Mouse (Mus musculus): ENCODE data around the gene Suds3. TPM values are rescaled to one million over a fixed set of nuclear protein-coding genes. Genes with fewer than 3 reads are reported as not detected.

Gene Suds3
- polyA plus RNA-seq, 1 experiment from 2014 or later: 46.3 TPM

DNA sequence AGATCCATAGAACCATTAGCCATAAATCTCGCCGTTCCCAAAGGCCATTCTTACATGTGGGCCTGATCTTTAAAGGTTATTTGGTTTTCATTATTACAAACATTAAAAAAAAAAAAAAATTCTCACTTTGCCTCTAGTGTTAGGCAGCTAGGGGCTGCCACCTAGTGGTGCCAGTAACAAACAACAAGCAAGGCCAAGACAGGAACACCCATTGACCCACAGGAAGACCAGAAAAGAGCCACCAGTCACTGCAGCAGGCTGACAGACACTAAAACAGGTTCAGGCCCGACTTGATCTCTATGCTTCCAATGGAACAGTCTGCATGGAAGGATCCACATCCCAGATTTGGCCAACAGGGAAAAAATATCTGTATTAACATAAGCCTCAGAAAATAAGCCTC lies 19.2 kb downstream of the Suds3 start:
- H3K27ac ChIP-seq (ENCODE audit: low read depth, low read length): no peak overlapping the region
- DNase-seq (ENCODE audit: low spot score) (peak; percentile 53), ATAC-seq (ENCODE audit: insufficient read depth, low FRiP score, low TSS enrichment) (no peak)
- no peaks in the 10 kb centered on the region for H3K27me3 ChIP-seq (ENCODE audit: control insufficient read depth, insufficient read depth, low read length)
- no peak overlapping the region for H3K9ac ChIP-seq (ENCODE audit: low read length)
- WGBS: 57% methylated on average over 3 of the region's 3 CpGs
- peaks cover 5% of the 10 kb centered on the region for H3K36me3 ChIP-seq (ENCODE audit: control insufficient read depth, insufficient read depth, low read length)
- H3K9me3 ChIP-seq (ENCODE audit: control insufficient read depth, low read length): no peaks in the 10 kb centered on the region
- no peaks in the 10 kb centered on the region for H3K4me1 ChIP-seq (ENCODE audit: control insufficient read depth, insufficient read depth, low read length)
- H3K4me2 ChIP-seq (ENCODE audit: low read depth): no peak overlapping the region
- H3K4me3 ChIP-seq (ENCODE audit: low read depth, low read length): no peak overlapping the region

DNA sequence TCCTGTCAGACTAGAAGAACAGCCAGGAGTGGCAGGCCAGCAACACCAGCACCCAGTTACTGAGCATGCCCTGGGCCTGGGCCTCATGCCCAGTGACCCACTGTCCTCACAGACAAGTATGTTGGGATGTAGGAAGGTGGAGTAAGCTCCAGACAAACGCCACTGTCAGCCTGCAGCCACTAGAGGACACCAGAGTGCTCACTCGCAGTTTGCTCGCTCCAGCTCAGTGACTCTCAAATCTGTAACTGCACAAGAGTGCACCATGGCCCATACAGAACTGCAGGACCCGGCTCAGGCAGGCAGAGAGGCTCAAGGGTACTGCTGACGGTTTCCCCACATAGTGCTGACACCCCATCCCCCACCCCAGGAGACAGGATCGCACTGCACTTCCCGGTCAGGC lies 21.5 kb downstream of the Suds3 start:
- no peak overlapping the region for H3K4me3 ChIP-seq (ENCODE audit: low read depth, low read length)
- no peaks in the 10 kb centered on the region for H3K27me3 ChIP-seq (ENCODE audit: control insufficient read depth, insufficient read depth, low read length)
- ATAC-seq (ENCODE audit: insufficient read depth, low FRiP score, low TSS enrichment) (no peak), DNase-seq (ENCODE audit: low spot score) (peak; percentile 51)
- H3K4me2 ChIP-seq (ENCODE audit: low read depth): no peak overlapping the region
- H3K27ac ChIP-seq (ENCODE audit: low read depth, low read length): no peak overlapping the region
- peaks cover 5% of the 10 kb centered on the region; the same call in 1 of the 2 replicates for H3K36me3 ChIP-seq (ENCODE audit: control insufficient read depth, insufficient read depth, low read length)
- no peaks in the 10 kb centered on the region for H3K9me3 ChIP-seq (ENCODE audit: control insufficient read depth, low read length)
- WGBS: 49% methylated on average over 7 of the region's 7 CpGs
- H3K9ac ChIP-seq (ENCODE audit: low read length): no peak overlapping the region
- no peaks in the 10 kb centered on the region for H3K4me1 ChIP-seq (ENCODE audit: control insufficient read depth, insufficient read depth, low read length)

DNA sequence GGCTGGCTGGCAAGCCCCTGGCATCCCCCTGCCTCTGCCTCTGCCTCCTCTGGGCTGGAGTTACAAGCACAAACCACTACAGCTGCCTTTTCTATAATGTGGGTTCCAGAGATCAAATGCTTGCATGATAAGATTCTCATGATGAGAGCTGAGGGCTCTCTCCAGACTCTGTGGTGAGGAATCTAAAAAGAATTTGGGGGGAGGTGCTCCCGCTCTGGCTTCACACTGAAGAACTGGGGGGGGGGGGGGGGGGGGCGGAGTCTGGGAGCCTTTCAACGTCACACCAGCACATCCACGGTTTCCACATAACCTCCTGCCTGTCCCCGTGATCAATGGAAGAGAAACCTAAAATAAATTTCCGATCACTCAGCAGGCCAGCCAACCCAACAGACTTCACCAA lies 26.1 kb downstream of the Suds3 start:
- Histone ChIP-seq H3K36me3 (ENCODE audit: control insufficient read depth, insufficient read depth, low read length) (peaks cover 5% of the 10 kb centered on the region; the same call in 1 of the 2 replicates), H3K27ac (ENCODE audit: low read depth, low read length) (no peak overlapping the region), H3K4me1 (ENCODE audit: control insufficient read depth, insufficient read depth, low read length) (no peaks in the 10 kb centered on the region), H3K4me2 (ENCODE audit: low read depth) (no peak overlapping the region), H3K4me3 (ENCODE audit: low read depth, low read length) (no peak overlapping the region), H3K27me3 (ENCODE audit: control insufficient read depth, insufficient read depth, low read length) (no peaks in the 10 kb centered on the region), H3K9ac (ENCODE audit: low read length) (no peak overlapping the region), H3K9me3 (ENCODE audit: control insufficient read depth, low read length) (no peaks in the 10 kb centered on the region)
- WGBS: 28% methylated on average over 5 of the region's 6 CpGs
- DNase-seq (ENCODE audit: low spot score): no peak
- ATAC-seq (ENCODE audit: insufficient read depth, low FRiP score, low TSS enrichment): no peak

DNA sequence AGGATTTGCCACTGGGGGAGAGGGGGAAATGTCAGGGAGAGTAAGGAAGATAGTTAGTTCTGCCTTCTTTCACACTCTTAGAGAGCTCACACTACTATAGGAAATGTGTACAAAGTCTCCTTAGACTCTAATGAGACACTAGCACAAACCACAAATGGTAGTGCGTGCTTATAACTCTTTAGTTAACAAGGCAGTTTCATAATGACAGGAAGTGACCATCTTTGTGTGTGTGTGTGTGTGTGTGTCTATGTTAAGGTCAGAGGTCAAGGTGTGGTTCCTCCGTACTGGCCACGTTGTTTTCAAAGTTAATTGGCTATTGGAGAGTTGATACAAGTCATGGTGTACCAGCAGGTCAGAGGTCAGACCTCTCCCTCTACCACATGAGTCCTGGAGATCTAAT lies 26.8 kb downstream of the Suds3 start:
- Histone ChIP-seq H3K27me3 (ENCODE audit: control insufficient read depth, insufficient read depth, low read length) (no peaks in the 10 kb centered on the region), H3K36me3 (ENCODE audit: control insufficient read depth, insufficient read depth, low read length) (peaks cover 5% of the 10 kb centered on the region; the same call in 1 of the 2 replicates), H3K4me2 (ENCODE audit: low read depth) (no peak overlapping the region), H3K4me3 (ENCODE audit: low read depth, low read length) (no peak overlapping the region), H3K4me1 (ENCODE audit: control insufficient read depth, insufficient read depth, low read length) (no peaks in the 10 kb centered on the region), H3K9me3 (ENCODE audit: control insufficient read depth, low read length) (no peaks in the 10 kb centered on the region), H3K27ac (ENCODE audit: low read depth, low read length) (no peak overlapping the region), H3K9ac (ENCODE audit: low read length) (no peak overlapping the region)
- 56% methylated on average over 3 of the region's 3 CpGs for WGBS
- ATAC-seq (ENCODE audit: insufficient read depth, low FRiP score, low TSS enrichment): no peak
- no peak for DNase-seq (ENCODE audit: low spot score)

DNA sequence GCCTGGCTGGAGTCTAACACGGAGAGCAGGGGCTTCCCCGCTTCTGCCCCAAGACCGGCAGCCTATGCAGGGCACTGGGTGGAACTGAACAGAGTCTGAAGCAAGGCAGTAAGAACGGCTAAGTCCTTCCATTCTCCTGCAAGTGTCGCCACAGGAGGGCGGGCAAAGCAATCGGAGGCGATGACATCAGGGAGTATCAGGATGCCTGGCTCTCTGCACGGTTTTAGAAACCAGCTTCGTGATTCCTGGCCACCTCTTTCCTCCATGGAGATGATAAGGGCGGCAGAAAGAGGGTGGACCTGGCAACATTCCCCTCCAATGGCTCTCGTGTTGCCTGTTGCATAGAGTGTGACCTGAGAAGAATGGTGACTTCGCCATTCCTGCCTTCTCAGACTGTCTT lies 28.2 kb downstream of the Suds3 start:
- Histone ChIP-seq H3K9ac (ENCODE audit: low read length) (no peak overlapping the region), H3K4me2 (ENCODE audit: low read depth) (peak overlapping the region; percentile 27; the same call in 1 of the 2 replicates)
- 10% methylated on average over 13 of the region's 13 CpGs for WGBS

DNA sequence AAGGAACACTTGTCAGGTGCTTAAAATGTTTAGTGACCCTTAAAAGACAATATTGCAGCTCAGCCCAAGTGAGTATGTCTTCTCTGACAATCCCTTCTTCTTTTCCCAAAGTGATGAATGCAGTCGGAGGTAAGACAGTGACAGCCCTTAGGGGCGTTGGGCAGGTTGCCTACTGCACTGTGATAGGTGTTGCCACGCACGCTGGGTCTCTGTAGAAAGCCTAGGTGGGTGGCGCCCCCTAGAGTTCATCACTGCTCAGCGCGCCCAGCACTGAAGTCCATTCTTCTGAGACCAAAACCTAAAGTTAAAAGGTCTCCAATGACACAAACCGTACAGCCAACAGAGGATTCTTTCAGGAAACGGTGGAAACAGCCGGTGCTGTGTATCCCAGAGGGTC lies 46.4 kb downstream of the Suds3 start:
- 13% methylated on average over 10 of the region's 10 CpGs for WGBS
- Histone ChIP-seq H3K27ac (ENCODE audit: low read depth, low read length) (no peak overlapping the region), H3K4me2 (ENCODE audit: low read depth) (peak overlapping the region; percentile 29; the same call in 1 of the 2 replicates), H3K9me3 (ENCODE audit: control insufficient read depth, low read length) (no peaks in the 10 kb centered on the region), H3K27me3 (ENCODE audit: control insufficient read depth, insufficient read depth, low read length) (no peaks in the 10 kb centered on the region), H3K9ac (ENCODE audit: low read length) (no peak overlapping the region), H3K4me3 (ENCODE audit: low read depth, low read length) (no peak overlapping the region), H3K36me3 (ENCODE audit: control insufficient read depth, insufficient read depth, low read length) (no peaks in the 10 kb centered on the region), H3K4me1 (ENCODE audit: control insufficient read depth, insufficient read depth, low read length) (no peaks in the 10 kb centered on the region)
- ATAC-seq (ENCODE audit: insufficient read depth, low FRiP score, low TSS enrichment) (no peak), DNase-seq (ENCODE audit: low spot score) (peak; percentile 63)

More for the DNA sequence above, 28.2 kb downstream of the Suds3 start:
- no peak for ATAC-seq (ENCODE audit: insufficient read depth, low FRiP score, low TSS enrichment)
- DNase-seq (ENCODE audit: low spot score): peak; percentile 27
- Histone ChIP-seq H3K4me1 (ENCODE audit: control insufficient read depth, insufficient read depth, low read length) (no peaks in the 10 kb centered on the region), H3K27me3 (ENCODE audit: control insufficient read depth, insufficient read depth, low read length) (no peaks in the 10 kb centered on the region), H3K27ac (ENCODE audit: low read depth, low read length) (no peak overlapping the region), H3K9me3 (ENCODE audit: control insufficient read depth, low read length) (no peaks in the 10 kb centered on the region), H3K36me3 (ENCODE audit: control insufficient read depth, insufficient read depth, low read length) (peaks cover 5% of the 10 kb centered on the region; the same call in 1 of the 2 replicates), H3K4me3 (ENCODE audit: low read depth, low read length) (no peak overlapping the region)

DNA sequence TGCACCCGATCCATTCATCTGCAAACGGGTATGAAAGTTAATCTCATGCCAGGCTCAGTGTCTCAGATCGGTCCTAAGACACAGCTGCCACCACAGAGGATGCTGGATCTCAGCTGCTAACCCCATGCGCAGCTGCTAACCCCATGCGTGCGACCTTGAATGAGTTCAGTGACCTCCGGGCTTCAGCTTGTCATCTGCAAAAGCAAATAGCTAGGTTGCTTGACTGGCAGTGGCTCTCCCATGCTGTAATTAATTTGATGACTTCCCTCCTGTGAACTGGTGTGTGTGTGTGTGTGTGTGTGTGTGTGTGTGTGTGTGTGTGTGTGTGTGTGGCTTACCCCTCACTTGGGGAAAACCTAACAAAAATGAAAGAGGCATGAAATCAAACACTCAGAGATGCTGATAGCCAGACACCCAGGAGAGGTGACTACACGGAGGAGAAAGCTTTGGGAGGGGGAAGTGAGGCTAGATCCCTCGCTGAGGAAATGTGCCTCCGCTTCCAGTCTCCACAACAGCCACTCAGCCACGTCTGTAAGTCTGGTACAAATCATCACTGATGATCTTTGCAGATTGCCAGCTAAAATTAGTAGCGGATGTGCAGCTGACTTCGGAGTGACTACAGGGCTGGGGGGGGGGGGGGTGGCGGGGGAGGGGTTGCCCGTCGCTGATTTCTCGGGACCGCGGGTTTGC lies 47.0 kb downstream of the Suds3 start:
- WGBS: 30% methylated on average over 19 of the region's 19 CpGs
- Histone ChIP-seq H3K9ac (ENCODE audit: low read length) (no peak overlapping the region), H3K9me3 (ENCODE audit: control insufficient read depth, low read length) (no peaks in the 10 kb centered on the region), H3K4me1 (ENCODE audit: control insufficient read depth, insufficient read depth, low read length) (no peaks in the 10 kb centered on the region), H3K36me3 (ENCODE audit: control insufficient read depth, insufficient read depth, low read length) (no peaks in the 10 kb centered on the region), H3K27ac (ENCODE audit: low read depth, low read length) (no peak overlapping the region), H3K27me3 (ENCODE audit: control insufficient read depth, insufficient read depth, low read length) (no peaks in the 10 kb centered on the region), H3K4me3 (ENCODE audit: low read depth, low read length) (no peak overlapping the region), H3K4me2 (ENCODE audit: low read depth) (peak overlapping the region; percentile 29; the same call in 1 of the 2 replicates)
- ATAC-seq (ENCODE audit: insufficient read depth, low FRiP score, low TSS enrichment) (no peak), DNase-seq (ENCODE audit: low spot score) (peak; percentile 61)

DNA sequence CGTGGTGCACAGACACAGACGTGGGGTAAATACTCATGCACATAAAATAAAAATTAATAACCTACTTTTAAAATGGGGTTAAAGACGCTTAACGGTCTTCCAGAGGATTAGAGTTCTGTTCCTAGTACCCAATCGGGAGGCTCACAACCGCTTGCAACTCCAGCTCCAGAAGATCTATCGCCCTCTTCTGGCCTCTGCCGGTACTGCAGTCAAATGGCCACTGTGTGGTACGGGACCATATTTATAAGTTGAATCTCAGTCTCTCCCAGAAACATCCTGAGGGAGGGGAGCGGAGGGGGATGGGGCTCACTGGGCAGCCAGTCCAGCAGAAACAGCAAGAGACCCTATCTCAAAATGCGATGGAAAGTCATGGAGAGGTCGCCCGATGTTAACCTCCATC lies 47.7 kb downstream of the Suds3 start:
- no peak overlapping the region for H3K4me3 ChIP-seq (ENCODE audit: low read depth, low read length)
- H3K36me3 ChIP-seq (ENCODE audit: control insufficient read depth, insufficient read depth, low read length): no peaks in the 10 kb centered on the region
- ATAC-seq (ENCODE audit: insufficient read depth, low FRiP score, low TSS enrichment): no peak
- no peaks in the 10 kb centered on the region for H3K27me3 ChIP-seq (ENCODE audit: control insufficient read depth, insufficient read depth, low read length)
- H3K4me2 ChIP-seq (ENCODE audit: low read depth): no peak overlapping the region
- H3K27ac ChIP-seq (ENCODE audit: low read depth, low read length): no peak overlapping the region
- peak; percentile 39 for DNase-seq (ENCODE audit: low spot score)
- no peak overlapping the region for H3K9ac ChIP-seq (ENCODE audit: low read length)
- no peaks in the 10 kb centered on the region for H3K9me3 ChIP-seq (ENCODE audit: control insufficient read depth, low read length)
- 78% methylated on average over 13 of the region's 13 CpGs for WGBS
- H3K4me1 ChIP-seq (ENCODE audit: control insufficient read depth, insufficient read depth, low read length): no peaks in the 10 kb centered on the region

DNA sequence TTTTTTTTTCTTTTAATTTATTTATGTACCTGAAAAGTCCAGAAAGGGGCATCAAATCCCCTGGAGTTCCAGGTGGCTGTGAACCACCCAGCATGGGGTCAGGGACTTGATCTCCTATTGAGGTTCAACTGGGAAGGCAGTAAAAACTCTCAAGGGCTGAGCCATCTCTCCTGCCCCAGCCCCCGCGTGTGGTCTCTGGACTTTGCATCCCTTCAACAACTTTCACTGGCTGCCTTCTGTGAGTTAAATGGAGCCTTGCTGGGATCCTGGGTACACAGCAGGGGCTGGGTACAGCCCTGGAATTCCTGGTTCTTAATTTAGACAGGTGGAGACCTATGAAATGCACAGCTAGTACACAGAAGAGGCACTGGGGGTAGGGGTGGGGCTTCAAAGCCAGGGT lies 54.7 kb downstream of the Suds3 start:
- no peak overlapping the region for H3K4me2 ChIP-seq (ENCODE audit: low read depth)
- no peak for ATAC-seq (ENCODE audit: insufficient read depth, low FRiP score, low TSS enrichment)
- WGBS: 47% methylated on average over 2 of the region's 2 CpGs

More for the DNA sequence above, 54.7 kb downstream of the Suds3 start:
- Histone ChIP-seq H3K9me3 (ENCODE audit: control insufficient read depth, low read length) (no peaks in the 10 kb centered on the region), H3K36me3 (ENCODE audit: control insufficient read depth, insufficient read depth, low read length) (no peaks in the 10 kb centered on the region), H3K27ac (ENCODE audit: low read depth, low read length) (no peak overlapping the region), H3K4me3 (ENCODE audit: low read depth, low read length) (no peak overlapping the region), H3K4me1 (ENCODE audit: control insufficient read depth, insufficient read depth, low read length) (no peaks in the 10 kb centered on the region), H3K27me3 (ENCODE audit: control insufficient read depth, insufficient read depth, low read length) (no peaks in the 10 kb centered on the region), H3K9ac (ENCODE audit: low read length) (no peak overlapping the region)
- no peak for DNase-seq (ENCODE audit: low spot score)
